Mouse (Mus musculus): ENCODE data around the gene Llgl2. TPM values are rescaled to one million over a fixed set of nuclear protein-coding genes. Genes with fewer than 3 reads are reported as not detected.

Gene Llgl2
- total RNA-seq, 2 experiments from 2014 or later = 2.3 to 3.2 TPM

- DNase-seq (ENCODE audit: low spot score in 2 of 2) = no peak
Measured at GRCm38 (mm10) chr11:115808696-115809310, 15.0 kb upstream of the Llgl2 start.

- no peak for DNase-seq (ENCODE audit: low spot score in 2 of 2)
Measured at GRCm38 (mm10) chr11:115809311-115809781, 14.5 kb upstream of the Llgl2 start.

- DNase-seq (ENCODE audit: low spot score in 2 of 2) = no peak
Measured at GRCm38 (mm10) chr11:115810377-115810776, 13.5 kb upstream of the Llgl2 start.

- DNase-seq (ENCODE audit: low spot score in 2 of 2) = no peak
Measured at GRCm38 (mm10) chr11:115811381-115812093, 12.3 kb upstream of the Llgl2 start.

- no peak for DNase-seq (ENCODE audit: low spot score in 2 of 2)
Measured at GRCm38 (mm10) chr11:115812095-115812494, 11.8 kb upstream of the Llgl2 start.

- DNase-seq (ENCODE audit: low spot score in 2 of 2) = no peak
Measured at GRCm38 (mm10) chr11:115812533-115813420, 11.1 kb upstream of the Llgl2 start.

GRCm38 (mm10) chr11:115813507-115814296 lies 10.1 kb upstream of the Llgl2 start, which contains the start of gene Caskin2:
Gene Caskin2, minus strand, starts transcription at chr11:115813639.
- peak; percentile 91 to 93 for DNase-seq (ENCODE audit: low spot score in 2 of 2)

- peak; percentile 78 to 83 for DNase-seq (ENCODE audit: low spot score in 2 of 2)
Measured at GRCm38 (mm10) chr11:115814605-115815450, 9.0 kb upstream of the Llgl2 start, which contains the start of gene Tsen54. Gene Tsen54, plus strand, starts transcription at chr11:115814724.

GRCm38 (mm10) chr11:115817331-115817730 lies 6.5 kb upstream of the Llgl2 start:
- no peak for DNase-seq (ENCODE audit: low spot score in 2 of 2)

GRCm38 (mm10) chr11:115819915-115820623 lies 3.8 kb upstream of the Llgl2 start:
- no peak for DNase-seq (ENCODE audit: low spot score in 2 of 2)

GRCm38 (mm10) chr11:115821001-115821400 lies 2.8 kb upstream of the Llgl2 start:
- no peak for DNase-seq (ENCODE audit: low spot score in 2 of 2)

- no peak for DNase-seq (ENCODE audit: low spot score in 2 of 2)
Measured at GRCm38 (mm10) chr11:115824813-115825212, 964 bp downstream of the Llgl2 start.

- DNase-seq (ENCODE audit: low spot score in 2 of 2) = no peak
Measured at GRCm38 (mm10) chr11:115826487-115826886, 2.6 kb downstream of the Llgl2 start.

GRCm38 (mm10) chr11:115827624-115828023 lies 3.8 kb downstream of the Llgl2 start:
- no peak for DNase-seq (ENCODE audit: low spot score in 2 of 2)

GRCm38 (mm10) chr11:115829036-115829435 lies 5.2 kb downstream of the Llgl2 start:
- DNase-seq (ENCODE audit: low spot score in 2 of 2) = no peak

GRCm38 (mm10) chr11:115830550-115831325 lies 6.9 kb downstream of the Llgl2 start:
- DNase-seq (ENCODE audit: low spot score in 2 of 2) = no peak

GRCm38 (mm10) chr11:115831518-115831917 lies 7.7 kb downstream of the Llgl2 start:
- no peak for DNase-seq (ENCODE audit: low spot score in 2 of 2)

GRCm38 (mm10) chr11:115832064-115832463 lies 8.2 kb downstream of the Llgl2 start:
- DNase-seq (ENCODE audit: low spot score in 2 of 2) = no peak

All from layer of hippocampus, postnatal 14 days (tissue).